10 mouse cellular contexts compared by ENCODE assay signal in genomic region chr4:154024729-154025521, GRCm38 (mm10). TPM values are rescaled to one million over a fixed set of nuclear protein-coding genes. Genes with fewer than 3 reads are reported as not detected.
DNase-seq lines count a peak whose midpoint lies in the region; ATAC-seq and TF ChIP-seq lines count a peak whose summit lies in the region.
"Had no signal": no experiment of that assay in that cellular context is flagged by ENCODE, and none has a peak within 500 bp of the region (broad histone marks: within the 10 kb centered on the region; RNA-seq: fewer than 3 reads in every experiment).

No protein-coding gene starts in this region.

- H3K27me3 ChIP-seq in MEL (ENCODE audit: control insufficient read depth in 1 of 2, insufficient read depth in 2 of 2, low read length in 2 of 2) = no peaks in the 10 kb centered on the region
- no peaks in the 10 kb centered on the region for H3K27me3 ChIP-seq in erythroblast, embryonic 14.5 days (ENCODE audit: control insufficient read depth)
- peaks cover 44% of the 10 kb centered on the region for H3K27me3 ChIP-seq in midbrain, embryonic 13.5 days

- H3K79me2 ChIP-seq in MEL (ENCODE audit: control insufficient read depth, insufficient read depth, low read length, poor library complexity) = peaks cover 16% of the 10 kb centered on the region

- H3K4me1 ChIP-seq in MEL (ENCODE audit: control insufficient read depth in 1 of 2, insufficient read depth in 2 of 2, low read length in 2 of 2) = peaks cover 0 to 13% of the 10 kb centered on the region in 2 experiments; a peak in 3 of 4 replicates
- H3K4me1 ChIP-seq in erythroblast, embryonic 14.5 days (ENCODE audit: control insufficient read depth) = peaks cover 89% of the 10 kb centered on the region
- peaks cover 24% of the 10 kb centered on the region for H3K4me1 ChIP-seq in midbrain, embryonic 13.5 days (replicated peaks)

- no peak for TF ChIP-seq CTCF in gastrocnemius, adult 2 months (IDR thresholded peaks at IDR 0.05)
- no peak for TF ChIP-seq CTCF in MEL (IDR thresholded peaks at IDR 0.05 in 2 of 3, conservative IDR thresholded peaks at IDR 0.05 in 1 of 3; ENCODE audit: control insufficient read depth in 1 of 3, insufficient read depth in 1 of 3, low read depth in 2 of 3, low read length in 3 of 3, poor library complexity in 1 of 3, severe bottlenecking in 1 of 3)

- peak overlapping the region; percentile 84 for H3K9ac ChIP-seq in MEL (ENCODE audit: control insufficient read depth, low read depth, low read length, poor library complexity, severe bottlenecking)
- peak overlapping the region; percentile 50; the same call in 1 of the 2 replicates for H3K9ac ChIP-seq in midbrain, embryonic 13.5 days (replicated peaks)

- TF ChIP-seq POLR2A in MEL (IDR thresholded peaks at IDR 0.05; ENCODE audit: control insufficient read depth in 1 of 2, insufficient read depth in 1 of 2, low read depth in 1 of 2, low read length in 2 of 2, poor library complexity in 1 of 2) = no peak

- peaks cover 0 to 11% of the 10 kb centered on the region in 2 experiments for H3K36me3 ChIP-seq in MEL (ENCODE audit: control insufficient read depth in 1 of 2, insufficient read depth in 2 of 2, low read length in 2 of 2)
- peaks cover 89% of the 10 kb centered on the region for H3K36me3 ChIP-seq in erythroblast, embryonic 14.5 days (ENCODE audit: control insufficient read depth)
- H3K36me3 ChIP-seq in midbrain, embryonic 13.5 days = peaks cover 26% of the 10 kb centered on the region

- ATAC-seq in midbrain, embryonic 13.5 days = no peak

- peak overlapping the region; percentile 72 for H3K4me3 ChIP-seq in gastrocnemius, adult 2 months
- H3K4me3 ChIP-seq in MEL (ENCODE audit: control insufficient read depth in 1 of 2, insufficient read depth in 1 of 2, low read depth in 2 of 2, low read length in 2 of 2) = peak overlapping the region; percentile 74 to 79
- peak overlapping the region; percentile 83 for H3K4me3 ChIP-seq in erythroblast, embryonic 14.5 days (replicated peaks)
- H3K4me3 ChIP-seq in midbrain, embryonic 13.5 days (replicated peaks) = 0 out of 2 replicates have a peak overlapping the region, but pooled peaks have one; percentile 32

- TF ChIP-seq EP300 in MEL (IDR thresholded peaks at IDR 0.05; ENCODE audit: low read depth in 1 of 2, low read length in 2 of 2) = 0 out of 4 replicates have a peak, but pooled peaks have one; percentile 9 to 14

- intact Hi-C loops in gastrocnemius, adult 2 months (cut with DNase I) = no loop called here

- no peak for TF ChIP-seq RAD21 in MEL (IDR thresholded peaks at IDR 0.05; ENCODE audit: low read depth, low read length)

- peak overlapping the region; percentile 62 for H3K27ac ChIP-seq in gastrocnemius, adult 2 months
- H3K27ac ChIP-seq in MEL (ENCODE audit: control insufficient read depth, low read depth, low read length) = peak overlapping the region; percentile 97
- H3K27ac ChIP-seq in midbrain, embryonic 13.5 days = no peak overlapping the region; the same call in 1 of the 2 replicates

- no peaks in the 10 kb centered on the region for H3K9me3 ChIP-seq in MEL (replicated peaks; ENCODE audit: insufficient read depth, low read length)
- no peaks in the 10 kb centered on the region for H3K9me3 ChIP-seq in erythroblast, embryonic 14.5 days (ENCODE audit: control insufficient read depth, low read length)
- H3K9me3 ChIP-seq in midbrain, embryonic 13.5 days = no peaks in the 10 kb centered on the region

- peak overlapping the region; percentile 56 for H3K4me2 ChIP-seq in midbrain, embryonic 13.5 days (replicated peaks)

- no peak for DNase-seq in gastrocnemius, adult 2 months
- DNase-seq in gastrocnemius, postnatal 4 days (ENCODE audit: low spot score in 2 of 2) = no peak
- DNase-seq in MEL (ENCODE audit: low read depth, low spot score) = peak; percentile 80
- peak; percentile 46 for DNase-seq in kidney, postnatal 10 days
- no peak for DNase-seq in cerebellum, adult 11-12 months
- DNase-seq in cerebellum, postnatal 14 days = no peak

- WGBS in midbrain, embryonic 13.5 days = 41% methylated on average over 17 of the region's 17 CpGs

TF ChIP-seq in MEL, 35 proteins besides CTCF, POLR2A, EP300 and RAD21 (continues in another document):
- TF ChIP-seq CHD2 (IDR thresholded peaks at IDR 0.05; ENCODE audit: low read length) (no peak), ZMIZ1 (IDR thresholded peaks at IDR 0.05; ENCODE audit: low read depth, low read length) (no peak), MAX (IDR thresholded peaks at IDR 0.05; ENCODE audit: low read length) (peak; percentile 68; the same call in 1 of the 2 replicates), TCF12 (IDR thresholded peaks at IDR 0.05; ENCODE audit: low read depth, low read length) (no peak), SIN3A (IDR thresholded peaks at IDR 0.05; ENCODE audit: low read length) (peak; percentile 79), JUND (IDR thresholded peaks at IDR 0.05; ENCODE audit: low read depth, low read length) (no peak), USF2 (IDR thresholded peaks at IDR 0.05; ENCODE audit: borderline replicate concordance in 1 of 2, insufficient read depth in 1 of 2, low read depth in 1 of 2, low read length in 2 of 2) (no peak), KAT2A (conservative IDR thresholded peaks at IDR 0.05; ENCODE audit: low read depth, low read length) (no peak), E2F4 (IDR thresholded peaks at IDR 0.05; ENCODE audit: borderline replicate concordance, low read depth, low read length) (no peak), MXI1 (IDR thresholded peaks at IDR 0.05; ENCODE audit: low read depth, low read length) (peak; percentile 67), MYC (IDR thresholded peaks at IDR 0.05; ENCODE audit: low read depth, low read length) (no peak), SMC3 (IDR thresholded peaks at IDR 0.05; ENCODE audit: low read depth, low read length) (no peak), ELF1 (IDR thresholded peaks at IDR 0.05; ENCODE audit: low read depth, low read length) (no peak), ZKSCAN1 (IDR thresholded peaks at IDR 0.05; ENCODE audit: low read depth, low read length) (no peak), POLR2AphosphoS2 (IDR thresholded peaks at IDR 0.05; ENCODE audit: low read length) (no peak; the same call in 1 of the 2 replicates), HCFC1 (IDR thresholded peaks at IDR 0.05; ENCODE audit: low read depth, low read length) (no peak), RCOR1 (IDR thresholded peaks at IDR 0.05; ENCODE audit: low read depth, low read length) (no peak), NRF1 (IDR thresholded peaks at IDR 0.05; ENCODE audit: insufficient read depth, low read depth, low read length, poor library complexity, severe bottlenecking) (no peak), TAL1 (IDR thresholded peaks at IDR 0.05; ENCODE audit: low read length) (no peak), GABPA (IDR thresholded peaks at IDR 0.05; ENCODE audit: low read depth, low read length) (no peak), CHD1 (IDR thresholded peaks at IDR 0.05; ENCODE audit: low read depth, low read length) (0 out of 2 replicates have a peak, but pooled peaks have one; percentile 51), MAZ (IDR thresholded peaks at IDR 0.05; ENCODE audit: low read depth, low read length) (no peak), MYB (IDR thresholded peaks at IDR 0.05; ENCODE audit: low read depth, low read length) (no peak), UBTF (IDR thresholded peaks at IDR 0.05; ENCODE audit: borderline replicate concordance, insufficient read depth, low read depth, low read length) (no peak), USF1 (IDR thresholded peaks at IDR 0.05; ENCODE audit: low read depth, low read length) (no peak), TBP (IDR thresholded peaks at IDR 0.05; ENCODE audit: low read depth, low read length) (peak; percentile 48; the same call in 1 of the 2 replicates)

RNA-seq across cellular contexts. Expression of gene Smim1, which starts 1.1 kb away (rescaled TPM):
- total RNA-seq in gastrocnemius, adult 2 months (2021) = 1 to 10 TPM; 2.0 to 2.3 TPM
- 10 to 100 TPM; 27.2 to 37.8 TPM for total RNA-seq in gastrocnemius, postnatal 4 days (2021)
- total RNA-seq in MEL (2012; rRNA removed) = 122 and 188 TPM in 2 replicates
- 100 to 1,000 TPM; 118 to 219 TPM for polyA plus RNA-seq in MEL (2012; ENCODE audit: insufficient read depth in 1 of 2, insufficient read length in 2 of 2, low read depth in 1 of 2, low replicate concordance in 2 of 2, missing spikeins in 1 of 2)
- polyA plus RNA-seq in erythroblast, embryonic 14.5 days (2012) = 35.8 and 57.8 TPM in 2 replicates
- 4.7 and 6.1 TPM in 2 replicates for polyA plus RNA-seq in midbrain, embryonic 13.5 days (2015; fragmentation: Nextera tagmentation; extraction: Ambion mirVana)

RNA-seq across cellular contexts. Expression of gene Lrrc47, which starts 13.4 kb away (rescaled TPM):
- total RNA-seq in gastrocnemius, adult 2 months (2021) = 10 to 100 TPM; 24.4 to 29.0 TPM
- total RNA-seq in gastrocnemius, postnatal 4 days (2021) = 10 to 100 TPM; 38.6 to 40.1 TPM
- total RNA-seq in MEL (2012; rRNA removed) = 48.0 and 54.3 TPM in 2 replicates
- polyA plus RNA-seq in MEL (2012; ENCODE audit: insufficient read depth in 1 of 2, insufficient read length in 2 of 2, low read depth in 1 of 2, low replicate concordance in 2 of 2, missing spikeins in 1 of 2) = 100 to 1,000 TPM in 1 of 2 experiments, not detected in 1; 117 TPM
- 10.4 and 11.2 TPM in 2 replicates for polyA plus RNA-seq in erythroblast, embryonic 14.5 days (2012)
- polyA plus RNA-seq in midbrain, embryonic 13.5 days (2015; fragmentation: Nextera tagmentation; extraction: Ambion mirVana) = 21.2 and 24.7 TPM in 2 replicates

RNA-seq across cellular contexts. Expression of gene Ccdc27, which starts 17.6 kb away (rescaled TPM):
- total RNA-seq in gastrocnemius, adult 2 months (2021) = not detected
- not detected for total RNA-seq in gastrocnemius, postnatal 4 days (2021)
- not detected in 2 replicates for total RNA-seq in MEL (2012; rRNA removed)
- polyA plus RNA-seq in MEL (2012; ENCODE audit: insufficient read depth in 1 of 2, insufficient read length in 2 of 2, low read depth in 1 of 2, low replicate concordance in 2 of 2, missing spikeins in 1 of 2) = under 1 TPM in 1 of 2 experiments, not detected in 1; 0.49 TPM
- polyA plus RNA-seq in erythroblast, embryonic 14.5 days (2012) = not detected in 2 replicates
- not detected in 2 replicates for polyA plus RNA-seq in midbrain, embryonic 13.5 days (2015; fragmentation: Nextera tagmentation; extraction: Ambion mirVana)
- total RNA-seq: ES-E14 had no signal
- polyA plus RNA-seq: large intestine, adult 2 months had no signal

RNA-seq across cellular contexts. Expression of gene Cep104, which starts 49.9 kb away (rescaled TPM):
- 10 to 100 TPM; 28.3 to 30.0 TPM for total RNA-seq in gastrocnemius, adult 2 months (2021)
- 10 to 100 TPM; 15.7 to 15.9 TPM for total RNA-seq in gastrocnemius, postnatal 4 days (2021)
- total RNA-seq in MEL (2012; rRNA removed) = 8.3 and 8.5 TPM in 2 replicates
- polyA plus RNA-seq in MEL (2012; ENCODE audit: insufficient read depth in 1 of 2, insufficient read length in 2 of 2, low read depth in 1 of 2, low replicate concordance in 2 of 2, missing spikeins in 1 of 2) = 10 to 100 TPM in 1 of 2 experiments, not detected in 1; 19.9 TPM
- 1.2 and 1.3 TPM in 2 replicates for polyA plus RNA-seq in erythroblast, embryonic 14.5 days (2012)
- polyA plus RNA-seq in midbrain, embryonic 13.5 days (2015; fragmentation: Nextera tagmentation; extraction: Ambion mirVana) = 18.0 and 20.4 TPM in 2 replicates

RNA-seq across cellular contexts. Expression of gene Dffb, which starts 50.0 kb away (rescaled TPM):
- 1 to 10 TPM; 1.0 to 2.6 TPM for total RNA-seq in gastrocnemius, adult 2 months (2021)
- 1 to 10 TPM; 5.8 to 7.9 TPM for total RNA-seq in gastrocnemius, postnatal 4 days (2021)
- total RNA-seq in MEL (2012; rRNA removed) = 18.4 and 25.1 TPM in 2 replicates
- 10 to 100 TPM in 1 of 2 experiments, not detected in 1; 25.2 TPM for polyA plus RNA-seq in MEL (2012; ENCODE audit: insufficient read depth in 1 of 2, insufficient read length in 2 of 2, low read depth in 1 of 2, low replicate concordance in 2 of 2, missing spikeins in 1 of 2)
- 0.75 and 2.1 TPM in 2 replicates for polyA plus RNA-seq in erythroblast, embryonic 14.5 days (2012)
- polyA plus RNA-seq in midbrain, embryonic 13.5 days (2015; fragmentation: Nextera tagmentation; extraction: Ambion mirVana) = 12.0 and 13.0 TPM in 2 replicates

Comparison
In these comparisons a context has a peak if more than half of its experiments do, and no peak if none do; other contexts are left out.
1. RNA of gene Smim1, which starts 1.1 kb away (total RNA-seq): 122 to 188 TPM in MEL and 27.2 to 37.8 TPM in gastrocnemius, postnatal 4 days; 2.0 to 2.3 TPM in gastrocnemius, adult 2 months; every median in the first group is over 4 times any median in the second.
2. DNase-seq: peak in MEL (single experiment) and kidney, postnatal 10 days (single experiment); none in gastrocnemius, adult 2 months (single experiment), gastrocnemius, postnatal 4 days (0 of 2), cerebellum, adult 11-12 months (single experiment) and cerebellum, postnatal 14 days (0 of 2).
3. H3K4me3 ChIP-seq: peak in every context shown above with its lines; median percentile 83 in erythroblast, embryonic 14.5 days; 76 in MEL; 72 in gastrocnemius, adult 2 months; 32 in midbrain, embryonic 13.5 days.